Mouse (Mus musculus) subcutaneous adipose tissue, adult 2 months (tissue): Measurements from ENCODE around the gene Pum3. TPM values are rescaled to one million over a fixed set of nuclear protein-coding genes. Genes with fewer than 3 reads are reported as not detected.

ENCODE experiments used
- polyA plus RNA-seq: library from polyadenylated mRNA; depleted of rRNA; stranded (reverse); fragments of >200 nt; gene quantifications from 2 replicates; pipeline ENCODE4 v1.2.3, GENCODE M21; 2012; ENCODE audit warnings: low replicate concordance; rRNA removed

Gene Pum3
- 13.2 and 26.2 TPM in 2 replicates for polyA plus RNA-seq

GRCm38 (mm10) chr19:27429745-27430251, at the start of gene Pum3:
TSS of gene Pum3 (minus strand) at chr19:27429825.

Other genes with a start within 250 kb of the Pum3 start
- gene Vldlr, start 213.3 kb downstream of the Pum3 start, polyA plus RNA-seq: 40.2 and 71.9 TPM in 2 replicates
- 0.30 and 0.55 TPM in 2 replicates for gene Kcnv2, start 107.2 kb downstream of the Pum3 start, polyA plus RNA-seq